Mouse (Mus musculus) heart, embryonic 15.5 days (tissue): Measurements from ENCODE around the gene Tmem178b. TPM values are rescaled to one million over a fixed set of nuclear protein-coding genes. Genes with fewer than 3 reads are reported as not detected.

Source experiments
- ATAC-seq: fragments of 200-750 bp; cut with Nextera tagmentation; replicated peaks from 2 replicates; pipeline ENCODE4 v1.8.0; 2017; ENCODE audit warnings: low read depth, moderate TSS enrichment; ENCODE audit not compliant: insufficient number of reproducible peaks, insufficient read depth, low FRiP score
- H3K27ac ChIP-seq: fragments of 300-500 bp; sonication (generic); 2 replicates; pipeline ENCODE4 v1.5.1; 2015; ENCODE audit warnings: mild to moderate bottlenecking, inconsistent platforms
- H3K27me3 ChIP-seq: fragments of 300-500 bp; sonication (generic); 2 replicates; pipeline ENCODE4 v1.6.1; 2015; ENCODE audit warnings: inconsistent platforms
- H3K36me3 ChIP-seq: fragments of 300-500 bp; sonication (generic); 2 replicates; pipeline ENCODE4 v1.6.1; 2015; ENCODE audit warnings: mild to moderate bottlenecking, inconsistent platforms
- H3K4me1 ChIP-seq: fragments of 300-500 bp; sonication (generic); replicated peaks from 2 replicates; pipeline ENCODE4 v1.6.1; 2015; ENCODE audit warnings: inconsistent platforms
- H3K4me2 ChIP-seq: fragments of 300-500 bp; sonication (generic); 2 replicates; pipeline ENCODE4 v1.6.1; 2015; ENCODE audit warnings: inconsistent platforms, mild to moderate bottlenecking, moderate library complexity
- H3K4me3 ChIP-seq: fragments of 300-500 bp; sonication (generic); 2 replicates; pipeline ENCODE4 v1.5.1; 2015; ENCODE audit warnings: mild to moderate bottlenecking, inconsistent platforms
- H3K9ac ChIP-seq: fragments of 300-500 bp; sonication (generic); 2 replicates; pipeline ENCODE4 v1.6.1; 2015; ENCODE audit warnings: mild to moderate bottlenecking, inconsistent platforms
- H3K9me3 ChIP-seq: fragments of 300-500 bp; sonication (generic); replicated peaks from 2 replicates; pipeline ENCODE4 v1.6.1; 2016; ENCODE audit warnings: inconsistent platforms
- WGBS: fragments of 180-500 bp; shearing (Covaris S2); methylation state at CpG from one replicate; pipeline ENCODE4 v1.1.7; 2015; ENCODE audit warnings: mixed read lengths; 5-methylcytosine and 5-hydroxymethylcytosine counted together
- polyA plus RNA-seq: library from polyadenylated mRNA; unstranded; fragments of >200 nt; fragmentation: Nextera tagmentation; extraction: Ambion mirVana; gene quantifications from 2 replicates; pipeline ENCODE4 v1.2.1, GENCODE M21; 2015

Gene Tmem178b
- polyA plus RNA-seq, 1 experiment from 2014 or later: 0.01 TPM

GRCm38 (mm10) chr6:40110029-40110428 is 237.0 kb downstream of the Tmem178b start:
- Histone ChIP-seq H3K27me3 (no peaks in the 10 kb centered on the region), H3K9me3 (no peaks in the 10 kb centered on the region), H3K9ac (no peak overlapping the region), H3K36me3 (no peaks in the 10 kb centered on the region), H3K27ac (no peak overlapping the region), H3K4me2 (no peak overlapping the region), H3K4me1 (no peaks in the 10 kb centered on the region), H3K4me3 (no peak overlapping the region)
- 57% methylated on average over 5 of the region's 5 CpGs for WGBS
- ATAC-seq: no peak

DNA sequence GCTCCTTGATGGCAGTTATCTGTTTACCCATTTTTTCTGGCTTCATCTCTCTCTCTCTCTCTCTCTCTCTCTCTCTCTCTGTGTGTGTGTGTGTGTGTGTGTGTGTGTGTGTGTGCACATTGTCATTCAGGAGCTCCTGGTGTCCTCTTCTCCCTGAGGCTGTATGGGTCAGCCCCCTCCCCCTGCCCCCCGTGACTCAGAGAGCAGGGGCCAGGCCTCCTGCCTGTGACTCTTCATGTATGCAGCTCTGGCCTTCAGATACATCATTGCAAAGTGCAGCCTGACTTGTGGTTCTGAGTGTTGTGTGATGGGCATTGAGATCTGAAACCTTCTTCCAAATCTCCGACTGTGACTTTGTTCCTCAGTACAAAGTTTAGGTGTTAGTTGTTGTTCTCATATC is 237.7 kb downstream of the Tmem178b start:
- ATAC-seq: no peak
- no peaks in the 10 kb centered on the region for H3K9me3 ChIP-seq
- H3K4me3 ChIP-seq: no peak overlapping the region
- no peaks in the 10 kb centered on the region for H3K36me3 ChIP-seq
- no peak overlapping the region for H3K9ac ChIP-seq
- no peaks in the 10 kb centered on the region for H3K4me1 ChIP-seq
- no peak overlapping the region for H3K4me2 ChIP-seq
- no peak overlapping the region for H3K27ac ChIP-seq
- WGBS: 76% methylated on average over 2 of the region's 2 CpGs
- no peaks in the 10 kb centered on the region for H3K27me3 ChIP-seq

DNA sequence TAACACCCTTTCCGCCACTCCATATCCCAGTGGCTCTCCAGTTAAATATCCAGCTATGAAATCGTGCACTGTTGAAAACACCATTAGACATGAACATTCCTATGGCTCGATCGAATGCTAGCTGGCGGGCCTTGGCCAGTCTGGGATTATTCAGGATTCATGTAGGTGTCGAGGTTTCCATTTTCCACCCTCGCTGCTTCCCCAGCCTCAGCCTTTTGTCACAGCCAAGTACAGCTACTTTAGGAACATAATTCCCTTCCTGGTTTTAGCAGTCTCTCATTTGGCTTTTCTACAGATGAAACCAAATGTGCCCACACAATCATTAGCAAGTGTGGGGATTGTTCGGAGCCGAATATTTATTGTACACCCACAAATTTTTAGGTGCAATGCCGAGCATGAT is 239.4 kb downstream of the Tmem178b start:
- Histone ChIP-seq H3K9ac (no peak overlapping the region), H3K4me2 (no peak overlapping the region), H3K27ac (no peak overlapping the region), H3K27me3 (no peaks in the 10 kb centered on the region), H3K36me3 (no peaks in the 10 kb centered on the region), H3K4me3 (no peak overlapping the region), H3K9me3 (no peaks in the 10 kb centered on the region), H3K4me1 (no peaks in the 10 kb centered on the region)
- 71% methylated on average over 10 of the region's 10 CpGs for WGBS
- no peak for ATAC-seq

- no peaks in the 10 kb centered on the region for H3K36me3 ChIP-seq
- no peaks in the 10 kb centered on the region for H3K4me1 ChIP-seq
- no peak overlapping the region for H3K9ac ChIP-seq
- WGBS: 64% methylated on average over 3 of the region's 3 CpGs
- no peak overlapping the region for H3K27ac ChIP-seq
- ATAC-seq: no peak
- H3K27me3 ChIP-seq: no peaks in the 10 kb centered on the region
- H3K4me3 ChIP-seq: no peak overlapping the region
- no peak overlapping the region for H3K4me2 ChIP-seq
- no peaks in the 10 kb centered on the region for H3K9me3 ChIP-seq
These were observed 243.2 kb downstream of the Tmem178b start for GRCm38 (mm10) chr6:40116225-40116624.

GRCm38 (mm10) chr6:40120176-40120575 is 247.1 kb downstream of the Tmem178b start:
- no peaks in the 10 kb centered on the region for H3K27me3 ChIP-seq
- no peak overlapping the region for H3K9ac ChIP-seq
- ATAC-seq: no peak
- H3K9me3 ChIP-seq: no peaks in the 10 kb centered on the region
- WGBS: 81% methylated on average over 2 of the region's 2 CpGs
- H3K36me3 ChIP-seq: no peaks in the 10 kb centered on the region
- H3K4me3 ChIP-seq: no peak overlapping the region
- no peaks in the 10 kb centered on the region for H3K4me1 ChIP-seq
- no peak overlapping the region for H3K27ac ChIP-seq
- no peak overlapping the region for H3K4me2 ChIP-seq

GRCm38 (mm10) chr6:40121494-40121893 is 248.4 kb downstream of the Tmem178b start:
- no peak for ATAC-seq
- 46% methylated on average over 4 of the region's 4 CpGs for WGBS
- H3K36me3 ChIP-seq: no peaks in the 10 kb centered on the region

DNA sequence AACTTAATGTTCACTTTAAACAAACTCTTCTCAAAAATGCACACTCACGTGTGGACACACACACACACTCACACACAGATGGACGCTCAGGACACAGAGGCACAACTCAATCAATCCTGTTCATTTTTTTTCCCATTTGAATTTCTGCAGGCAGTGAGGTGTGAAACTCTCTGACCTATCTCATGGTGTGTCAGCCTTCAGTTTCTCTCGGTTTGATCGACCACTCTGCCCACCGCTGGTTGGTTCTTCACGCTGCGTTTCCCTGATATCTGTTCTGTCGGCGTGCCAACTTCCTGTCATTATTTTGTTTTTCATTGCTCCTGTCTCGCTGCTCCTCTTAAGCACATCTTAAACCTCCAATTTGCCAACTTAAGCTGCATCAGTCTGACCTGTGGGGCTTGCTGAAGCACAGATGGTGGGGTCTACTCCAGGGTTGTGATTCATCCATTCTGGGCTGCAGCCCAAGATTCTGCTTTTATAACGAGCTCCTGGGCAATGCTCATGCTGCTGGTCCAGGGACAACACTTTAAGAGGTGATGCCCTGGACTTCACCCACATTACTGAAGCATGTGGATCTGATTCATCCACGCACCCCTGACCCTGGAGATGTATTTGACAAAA is 250.1 kb downstream of the Tmem178b start:
- H3K9me3 ChIP-seq: no peaks in the 10 kb centered on the region
- no peak overlapping the region for H3K27ac ChIP-seq
- no peaks in the 10 kb centered on the region for H3K36me3 ChIP-seq
- 54% methylated on average over 12 of the region's 12 CpGs for WGBS
- no peaks in the 10 kb centered on the region for H3K4me1 ChIP-seq
- ATAC-seq: no peak
- no peak overlapping the region for H3K4me3 ChIP-seq
- no peak overlapping the region for H3K9ac ChIP-seq
- no peak overlapping the region for H3K4me2 ChIP-seq
- H3K27me3 ChIP-seq: no peaks in the 10 kb centered on the region

More at GRCm38 (mm10) chr6:40121494-40121893, 248.4 kb downstream of the Tmem178b start:
- Histone ChIP-seq H3K4me3 (no peak overlapping the region), H3K4me2 (no peak overlapping the region), H3K27ac (no peak overlapping the region), H3K27me3 (no peaks in the 10 kb centered on the region), H3K9ac (no peak overlapping the region), H3K9me3 (no peaks in the 10 kb centered on the region), H3K4me1 (no peaks in the 10 kb centered on the region)

- Histone ChIP-seq H3K9ac (no peak overlapping the region), H3K4me2 (no peak overlapping the region), H3K27ac (no peak overlapping the region), H3K9me3 (no peaks in the 10 kb centered on the region), H3K36me3 (no peaks in the 10 kb centered on the region), H3K27me3 (no peaks in the 10 kb centered on the region), H3K4me1 (no peaks in the 10 kb centered on the region), H3K4me3 (no peak overlapping the region)
- no peak for ATAC-seq
These were observed 250.9 kb downstream of the Tmem178b start for GRCm38 (mm10) chr6:40123960-40124359.

DNA sequence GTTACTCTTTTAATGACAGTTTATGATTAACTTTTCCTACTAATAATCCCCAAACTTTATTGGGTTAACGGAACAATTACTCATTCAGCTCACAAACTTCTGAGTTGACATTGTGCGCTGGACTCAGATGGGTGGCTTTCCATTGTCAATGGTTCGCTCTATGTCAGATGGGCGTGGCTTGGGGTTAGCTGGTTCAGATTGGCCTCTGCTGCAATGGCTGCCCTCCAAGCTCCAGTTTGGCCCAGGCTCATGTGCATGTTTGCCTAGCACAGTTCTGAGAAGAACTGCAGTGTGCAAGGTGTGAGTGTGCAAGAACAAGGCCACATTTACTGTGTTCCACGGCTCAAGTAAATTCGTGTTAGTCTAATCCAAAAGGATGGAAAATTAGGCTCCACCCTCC is 255.6 kb downstream of the Tmem178b start:
- Histone ChIP-seq H3K9ac (no peak overlapping the region), H3K4me1 (no peaks in the 10 kb centered on the region), H3K36me3 (no peaks in the 10 kb centered on the region), H3K4me2 (no peak overlapping the region), H3K4me3 (no peak overlapping the region), H3K9me3 (no peaks in the 10 kb centered on the region), H3K27ac (no peak overlapping the region), H3K27me3 (no peaks in the 10 kb centered on the region)
- 80% methylated on average over 6 of the region's 6 CpGs for WGBS
- ATAC-seq: no peak

GRCm38 (mm10) chr6:40131936-40132335 is 258.9 kb downstream of the Tmem178b start:
- Histone ChIP-seq H3K4me3 (no peak overlapping the region), H3K27me3 (no peaks in the 10 kb centered on the region), H3K4me2 (no peak overlapping the region), H3K36me3 (no peaks in the 10 kb centered on the region), H3K9me3 (no peaks in the 10 kb centered on the region), H3K4me1 (no peaks in the 10 kb centered on the region), H3K9ac (no peak overlapping the region), H3K27ac (no peak overlapping the region)
- ATAC-seq: no peak
- 74% methylated on average over 1 of the region's 1 CpGs for WGBS

DNA sequence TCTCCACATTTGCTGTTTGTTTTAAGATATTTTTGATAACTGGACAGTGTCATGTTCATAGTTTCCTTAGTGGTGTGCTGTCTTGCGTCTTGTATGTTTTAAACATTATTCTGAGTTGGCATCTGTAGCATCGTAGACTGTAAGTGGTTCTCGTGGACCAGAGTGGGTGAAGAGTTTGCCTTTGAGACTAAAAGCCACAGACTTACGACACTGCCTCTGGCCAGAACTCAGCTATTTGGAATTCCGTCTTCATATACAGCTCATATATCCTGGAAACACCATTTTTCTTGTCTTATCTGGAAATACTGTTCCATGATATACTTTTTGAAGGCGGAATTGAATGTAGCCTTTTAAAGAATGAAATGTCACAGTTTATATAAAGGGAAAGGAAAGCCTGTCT is 260.4 kb downstream of the Tmem178b start:
- H3K9ac ChIP-seq: no peak overlapping the region
- 55% methylated on average over 6 of the region's 6 CpGs for WGBS
- no peak overlapping the region for H3K4me3 ChIP-seq
- no peaks in the 10 kb centered on the region for H3K4me1 ChIP-seq
- no peak overlapping the region for H3K27ac ChIP-seq
- no peak for ATAC-seq
- no peak overlapping the region for H3K4me2 ChIP-seq
- no peaks in the 10 kb centered on the region for H3K36me3 ChIP-seq
- no peaks in the 10 kb centered on the region for H3K27me3 ChIP-seq
- H3K9me3 ChIP-seq: no peaks in the 10 kb centered on the region

- Histone ChIP-seq H3K4me1 (no peaks in the 10 kb centered on the region), H3K9me3 (no peaks in the 10 kb centered on the region), H3K27me3 (no peaks in the 10 kb centered on the region), H3K4me3 (no peak overlapping the region), H3K27ac (no peak overlapping the region), H3K9ac (no peak overlapping the region), H3K4me2 (no peak overlapping the region), H3K36me3 (no peaks in the 10 kb centered on the region)
- 55% methylated on average over 6 of the region's 6 CpGs for WGBS
- ATAC-seq: no peak
These were observed 262.6 kb downstream of the Tmem178b start for GRCm38 (mm10) chr6:40135716-40136115.
